Comparison of ENCODE assay signal across 19 mouse cellular contexts in genomic region chr14:27592163-27592562, GRCm38 (mm10). TPM values are rescaled to one million over a fixed set of nuclear protein-coding genes. Genes with fewer than 3 reads are reported as not detected.
DNase-seq lines count a peak whose midpoint lies in the region.
"Had no signal": no experiment of that assay in that cellular context is flagged by ENCODE, and none has a peak within 500 bp of the region (broad histone marks: within the 10 kb centered on the region; RNA-seq: fewer than 3 reads in every experiment).

No protein-coding gene starts in this region.

- peak; percentile 68 for DNase-seq in right cerebral cortex, adult 18-20 months
- no peak for DNase-seq in right cerebral cortex, postnatal 14 days
- peak; percentile 53 for DNase-seq in ES-CJ7 (ENCODE audit: low read depth, low spot score)
- DNase-seq in ZHBTc4 (ENCODE audit: low read depth, low spot score): peak; percentile 67
- DNase-seq in layer of hippocampus, adult 18-20 months (ENCODE audit: low spot score in 2 of 2): no peak
- no peak for DNase-seq in spleen, postnatal 10 days (ENCODE audit: low spot score in 2 of 2)
- DNase-seq in testis, postnatal 10 days (ENCODE audit: low spot score): no peak
- DNase-seq: adrenal gland, adult 8-10 months; adrenal gland, postnatal 25 days; cerebellum, adult 18-20 months; cerebellum, adult 9-10 months; cerebellum, postnatal 14 days; forebrain, postnatal 0 days; gastrocnemius, postnatal 10 days; gastrocnemius, postnatal 36 days; heart, adult 2 months; heart, postnatal 14 days; heart, postnatal 4 days had no signal

RNA-seq across cellular contexts. Expression of gene Erc2, which starts 30.1 kb away (rescaled TPM):
- total RNA-seq in layer of hippocampus, adult 18-20 months (2021): 100 to 1,000 TPM; 198 to 199 TPM
- total RNA-seq: granulocyte monocyte progenitor cell, adult 5-6 weeks had no signal

Comparison
In these comparisons a context has a peak if more than half of its experiments do, and no peak if none do; other contexts are left out.
1. DNase-seq: peak in right cerebral cortex, adult 18-20 months (single experiment), ES-CJ7 (single experiment) and ZHBTc4 (single experiment); none in right cerebral cortex, postnatal 14 days (single experiment), layer of hippocampus, adult 18-20 months (0 of 2), spleen, postnatal 10 days (0 of 2) and testis, postnatal 10 days (single experiment).